9 mouse cellular contexts compared by ENCODE assay signal in the genomic region with DNA sequence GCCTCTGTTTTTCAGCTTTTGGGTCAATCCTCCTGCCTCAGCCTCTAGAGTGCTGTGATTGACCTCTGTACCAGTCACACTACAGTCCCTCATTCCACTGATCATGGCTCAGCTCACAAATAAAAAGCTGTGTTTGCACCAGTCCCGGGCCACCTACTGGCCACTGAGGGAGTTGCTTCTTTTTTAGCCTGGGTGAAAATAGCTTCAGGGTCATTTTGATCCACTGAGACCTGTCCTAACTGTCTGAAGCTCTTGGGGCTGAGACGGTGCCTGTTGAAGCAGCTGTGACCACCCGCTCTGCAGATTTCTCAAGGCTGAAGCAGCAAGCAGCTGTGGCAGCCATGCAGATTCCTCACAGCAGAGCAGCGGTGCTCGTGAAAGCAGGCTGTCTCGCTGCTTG. TPM values are rescaled to one million over a fixed set of nuclear protein-coding genes. Genes with fewer than 3 reads are reported as not detected.
A peak's percentile ranks its signal among the peaks of the same experiment; 100 is the strongest.
DNase-seq lines count a peak whose midpoint lies in the region; ATAC-seq and TF ChIP-seq lines count a peak whose summit lies in the region.
"Had no signal": no experiment of that assay in that cellular context is flagged by ENCODE, and none has a peak within 500 bp of the region (broad histone marks: within the 10 kb centered on the region; RNA-seq: fewer than 3 reads in every experiment).

No protein-coding gene starts in this region.

- peak; percentile 85 to 88 (median 86) for TF ChIP-seq CTCF in MEL (IDR thresholded peaks at IDR 0.05 in 2 of 3, conservative IDR thresholded peaks at IDR 0.05 in 1 of 3; ENCODE audit: control insufficient read depth in 1 of 3, insufficient read depth in 1 of 3, low read depth in 2 of 3, low read length in 3 of 3, poor library complexity in 1 of 3, severe bottlenecking in 1 of 3)
- TF ChIP-seq CTCF in cerebellum, adult 2 months (IDR thresholded peaks at IDR 0.05; ENCODE audit: borderline replicate concordance, insufficient read depth, low read depth, low read length): peak; percentile 68; the same call in 1 of the 2 replicates
- TF ChIP-seq CTCF in kidney, postnatal 0 days (IDR thresholded peaks at IDR 0.05; ENCODE audit: low read depth): peak; percentile 74

- H3K4me3 ChIP-seq in MEL (ENCODE audit: control insufficient read depth in 1 of 2, insufficient read depth in 1 of 2, low read depth in 2 of 2, low read length in 2 of 2): no peak overlapping the region
- no peak overlapping the region for H3K4me3 ChIP-seq in cerebellum, adult 2 months (replicated peaks; ENCODE audit: insufficient read depth, low read depth, low read length)
- H3K4me3 ChIP-seq in kidney, postnatal 0 days (replicated peaks; ENCODE audit: low read depth, low read length): no peak overlapping the region
- no peak overlapping the region for H3K4me3 ChIP-seq in neural tube, embryonic 13.5 days
- H3K4me3 ChIP-seq: erythroblast, embryonic 14.5 days had no signal

- DNase-seq in left cerebral cortex, postnatal 4 days: peak; percentile 46
- no peak for DNase-seq in left cerebral cortex, adult 11 months (ENCODE audit: low spot score)
- peak; percentile 70 for DNase-seq in MEL (ENCODE audit: low read depth, low spot score)
- peak; percentile 40 to 51 for DNase-seq in cerebellum, adult 2 months
- peak; percentile 20 for DNase-seq in gastrocnemius, postnatal 25 days
- peak; percentile 51 for DNase-seq in kidney, postnatal 0 days (ENCODE audit: low spot score)

- H3K27ac ChIP-seq in MEL (ENCODE audit: control insufficient read depth, low read depth, low read length): no peak overlapping the region
- H3K27ac ChIP-seq in cerebellum, adult 2 months (ENCODE audit: insufficient read depth, low read length): no peak overlapping the region
- H3K27ac ChIP-seq in kidney, postnatal 0 days: no peak overlapping the region
- H3K27ac ChIP-seq in neural tube, embryonic 13.5 days (replicated peaks): no peak overlapping the region

- no peaks in the 10 kb centered on the region for H3K36me3 ChIP-seq in MEL (ENCODE audit: control insufficient read depth in 1 of 2, insufficient read depth in 2 of 2, low read length in 2 of 2)
- no peaks in the 10 kb centered on the region for H3K36me3 ChIP-seq in kidney, postnatal 0 days (ENCODE audit: insufficient read depth, low read length)
- H3K36me3 ChIP-seq in neural tube, embryonic 13.5 days: peaks cover 7% of the 10 kb centered on the region

- intact Hi-C loops in left cerebral cortex, postnatal 4 days (cut with DNase I): no loop called here

- H3K4me1 ChIP-seq in MEL (ENCODE audit: control insufficient read depth in 1 of 2, insufficient read depth in 2 of 2, low read length in 2 of 2): no peaks in the 10 kb centered on the region
- no peaks in the 10 kb centered on the region for H3K4me1 ChIP-seq in cerebellum, adult 2 months (ENCODE audit: control insufficient read depth, insufficient read depth, low read length)
- H3K4me1 ChIP-seq in kidney, postnatal 0 days (replicated peaks; ENCODE audit: insufficient read depth, low read length): no peaks in the 10 kb centered on the region
- H3K4me1 ChIP-seq in neural tube, embryonic 13.5 days (replicated peaks): peaks cover 7% of the 10 kb centered on the region; the same call in 1 of the 2 replicates

- no peaks in the 10 kb centered on the region for H3K27me3 ChIP-seq in MEL (ENCODE audit: control insufficient read depth in 1 of 2, insufficient read depth in 2 of 2, low read length in 2 of 2)
- H3K27me3 ChIP-seq in cerebellum, adult 2 months (ENCODE audit: control insufficient read depth, insufficient read depth, low read length): no peaks in the 10 kb centered on the region
- H3K27me3 ChIP-seq in kidney, postnatal 0 days (ENCODE audit: insufficient read depth, low read length): no peaks in the 10 kb centered on the region
- H3K27me3 ChIP-seq in neural tube, embryonic 13.5 days: no peaks in the 10 kb centered on the region

- no peak for TF ChIP-seq POLR2A in MEL (IDR thresholded peaks at IDR 0.05; ENCODE audit: control insufficient read depth in 1 of 2, insufficient read depth in 1 of 2, low read depth in 1 of 2, low read length in 2 of 2, poor library complexity in 1 of 2)
- TF ChIP-seq POLR2A in cerebellum, adult 2 months (IDR thresholded peaks at IDR 0.05; ENCODE audit: borderline replicate concordance, insufficient read depth, low read length): no peak

- ATAC-seq in kidney, postnatal 0 days (replicated peaks; ENCODE audit: low FRiP score, low read depth): no peak
- peak; percentile 50; the same call in 1 of the 2 replicates for ATAC-seq in neural tube, embryonic 13.5 days (ENCODE audit: low read depth)
- ATAC-seq in inflammation-experienced regulatory T-cells, adult 6 months: no peak

- WGBS in cerebellum, adult 2 months: 62% methylated on average over 6 of the region's 6 CpGs
- WGBS in kidney, postnatal 0 days: 61% methylated on average over 6 of the region's 6 CpGs
- 43% methylated on average over 6 of the region's 6 CpGs for WGBS in neural tube, embryonic 13.5 days

- H3K79me2 ChIP-seq in MEL (ENCODE audit: control insufficient read depth, insufficient read depth, low read length, poor library complexity): no peaks in the 10 kb centered on the region

- no peak overlapping the region for H3K4me2 ChIP-seq in kidney, postnatal 0 days (ENCODE audit: low read length)
- no peak overlapping the region for H3K4me2 ChIP-seq in neural tube, embryonic 13.5 days

- no peak for TF ChIP-seq EP300 in MEL (IDR thresholded peaks at IDR 0.05; ENCODE audit: low read depth in 1 of 2, low read length in 2 of 2)

- H3K9ac ChIP-seq in MEL (ENCODE audit: control insufficient read depth, low read depth, low read length, poor library complexity, severe bottlenecking): no peak overlapping the region
- no peak overlapping the region for H3K9ac ChIP-seq in kidney, postnatal 0 days (ENCODE audit: low read depth, low read length)
- H3K9ac ChIP-seq in neural tube, embryonic 13.5 days: no peak overlapping the region

- no peaks in the 10 kb centered on the region for H3K9me3 ChIP-seq in MEL (replicated peaks; ENCODE audit: insufficient read depth, low read length)
- H3K9me3 ChIP-seq in kidney, postnatal 0 days (replicated peaks; ENCODE audit: low read length): no peaks in the 10 kb centered on the region
- no peaks in the 10 kb centered on the region for H3K9me3 ChIP-seq in neural tube, embryonic 13.5 days

- peak; percentile 51 for TF ChIP-seq RAD21 in MEL (IDR thresholded peaks at IDR 0.05; ENCODE audit: low read depth, low read length)

TF ChIP-seq in MEL, 35 proteins besides CTCF, POLR2A, EP300 and RAD21 (continues in another document):
- TF ChIP-seq RCOR1 (IDR thresholded peaks at IDR 0.05; ENCODE audit: low read depth, low read length): no peak
- no peak for TF ChIP-seq KAT2A (conservative IDR thresholded peaks at IDR 0.05; ENCODE audit: low read depth, low read length)
- no peak for TF ChIP-seq HCFC1 (IDR thresholded peaks at IDR 0.05; ENCODE audit: low read depth, low read length)
- TF ChIP-seq SMC3 (IDR thresholded peaks at IDR 0.05; ENCODE audit: low read depth, low read length): peak; percentile 87
- TF ChIP-seq ZC3H11A (IDR thresholded peaks at IDR 0.05; ENCODE audit: low read depth, low read length): peak; percentile 34; the same call in 1 of the 2 replicates
- 0 out of 2 replicates have a peak, but pooled peaks have one; percentile 18 for TF ChIP-seq MXI1 (IDR thresholded peaks at IDR 0.05; ENCODE audit: low read depth, low read length)
- TF ChIP-seq BHLHE40 (IDR thresholded peaks at IDR 0.05; ENCODE audit: borderline replicate concordance, low read depth, low read length): no peak
- TF ChIP-seq ELF1 (IDR thresholded peaks at IDR 0.05; ENCODE audit: low read depth, low read length): no peak
- TF ChIP-seq MEF2A (IDR thresholded peaks at IDR 0.05; ENCODE audit: extremely low read depth, insufficient replicate concordance, low read depth, low read length, poor library complexity, severe bottlenecking): no peak
- no peak for TF ChIP-seq UBTF (IDR thresholded peaks at IDR 0.05; ENCODE audit: borderline replicate concordance, insufficient read depth, low read depth, low read length)
- TF ChIP-seq GATA1 (IDR thresholded peaks at IDR 0.05; ENCODE audit: low read depth, low read length): no peak

RNA-seq across cellular contexts. Expression of a gene that starts 14.0 kb away (rescaled TPM):
- 10 to 100 TPM; 39.7 to 46.0 TPM for total RNA-seq in left cerebral cortex, postnatal 4 days (2021)
- total RNA-seq in MEL (2012; rRNA removed): 8.2 and 12.0 TPM in 2 replicates
- 10 to 100 TPM in 1 of 2 experiments, not detected in 1; 24.5 TPM for polyA plus RNA-seq in MEL (2012; ENCODE audit: insufficient read depth in 1 of 2, insufficient read length in 2 of 2, low read depth in 1 of 2, low replicate concordance in 2 of 2, missing spikeins in 1 of 2)
- polyA plus RNA-seq in cerebellum, adult 2 months (2012; rRNA removed): 26.7 and 26.9 TPM in 2 replicates
- 1 to 10 TPM; 4.5 to 4.6 TPM for total RNA-seq in gastrocnemius, postnatal 25 days (2021)
- polyA plus RNA-seq in kidney, postnatal 0 days (2015; fragmentation: Nextera tagmentation; extraction: Ambion mirVana): 33.5 and 34.6 TPM in 2 replicates
- polyA plus RNA-seq in neural tube, embryonic 13.5 days (2015; fragmentation: Nextera tagmentation; extraction: Ambion mirVana): 44.4 and 48.9 TPM in 2 replicates
- under 1 TPM in 1 of 3 experiments, not detected in 2; 0.17 TPM for polyA plus RNA-seq in inflammation-experienced regulatory T-cells, adult 6 months (2017; shearing (Covaris generic))

RNA-seq across cellular contexts. Expression of a gene that starts 46.7 kb away (rescaled TPM):
- under 1 TPM in 1 of 2 experiments, not detected in 1; 0.30 TPM for total RNA-seq in left cerebral cortex, postnatal 4 days (2021)
- 3.2 TPM in 2 replicates for total RNA-seq in MEL (2012; rRNA removed)
- polyA plus RNA-seq in MEL (2012; ENCODE audit: insufficient read depth in 1 of 2, insufficient read length in 2 of 2, low read depth in 1 of 2, low replicate concordance in 2 of 2, missing spikeins in 1 of 2): 1 to 10 TPM in 1 of 2 experiments, not detected in 1; 5.3 TPM
- polyA plus RNA-seq in cerebellum, adult 2 months (2012; rRNA removed): 0.13 TPM in 1 of 2 replicates, not detected in the other
- under 1 TPM in 1 of 2 experiments, not detected in 1; 0.16 TPM for total RNA-seq in gastrocnemius, postnatal 25 days (2021)
- polyA plus RNA-seq in kidney, postnatal 0 days (2015; fragmentation: Nextera tagmentation; extraction: Ambion mirVana): 8.8 TPM in 2 replicates
- polyA plus RNA-seq in neural tube, embryonic 13.5 days (2015; fragmentation: Nextera tagmentation; extraction: Ambion mirVana): 0.25 and 0.49 TPM in 2 replicates
- polyA plus RNA-seq in inflammation-experienced regulatory T-cells, adult 6 months (2017; shearing (Covaris generic)): not detected

RNA-seq across cellular contexts. Expression of a gene that starts 52.1 kb away (rescaled TPM):
- not detected for total RNA-seq in left cerebral cortex, postnatal 4 days (2021)
- 0.15 TPM in 1 of 2 replicates, not detected in the other for total RNA-seq in MEL (2012; rRNA removed)
- polyA plus RNA-seq in MEL (2012; ENCODE audit: insufficient read depth in 1 of 2, insufficient read length in 2 of 2, low read depth in 1 of 2, low replicate concordance in 2 of 2, missing spikeins in 1 of 2): under 1 TPM in 1 of 2 experiments, not detected in 1; 0.08 TPM
- 1.3 and 1.6 TPM in 2 replicates for polyA plus RNA-seq in cerebellum, adult 2 months (2012; rRNA removed)
- not detected for total RNA-seq in gastrocnemius, postnatal 25 days (2021)
- polyA plus RNA-seq in kidney, postnatal 0 days (2015; fragmentation: Nextera tagmentation; extraction: Ambion mirVana): 1.3 TPM in 2 replicates
- polyA plus RNA-seq in neural tube, embryonic 13.5 days (2015; fragmentation: Nextera tagmentation; extraction: Ambion mirVana): 2.7 and 3.5 TPM in 2 replicates
- not detected for polyA plus RNA-seq in inflammation-experienced regulatory T-cells, adult 6 months (2017; shearing (Covaris generic))
- polyA plus RNA-seq: erythroblast, embryonic 14.5 days had no signal

Comparison
In these comparisons a context has a peak if more than half of its experiments do, and no peak if none do; other contexts are left out.
1. RNA of a gene that starts 14.0 kb away (polyA plus RNA-seq): 44.4 to 48.9 TPM in neural tube, embryonic 13.5 days, 33.5 to 34.6 TPM in kidney, postnatal 0 days, 26.7 to 26.9 TPM in cerebellum, adult 2 months and 24.5 TPM in MEL; 0.17 TPM in inflammation-experienced regulatory T-cells, adult 6 months; every median in the first group is over 10 times any median in the second.
2. Peak in every context shown above with its lines, with median percentiles within 50 percentile points of each other: CTCF ChIP-seq.